Mouse (Mus musculus) C2C12 (cell line): ENCODE results near the gene Ttc26. TPM values are rescaled to one million over a fixed set of nuclear protein-coding genes. Genes with fewer than 3 reads are reported as not detected.
"Not testable (repeated sequence)": the region's sequence is repeated elsewhere in the genome, so short reads cannot be mapped to it uniquely, and the experiment has no call there.

Experiments
- H3K27me3 ChIP-seq: one replicate; pipeline ENCODE4 v1.6.1; 2011; ENCODE audit not compliant: control insufficient read depth, insufficient read depth, insufficient read length
- H3K36me3 ChIP-seq: one replicate; pipeline ENCODE4 v1.6.1; 2011; ENCODE audit not compliant: control insufficient read depth, insufficient read depth
- H3K4me3 ChIP-seq: one replicate; pipeline ENCODE4 v1.5.1; 2011; ENCODE audit warnings: mild to moderate bottlenecking, control low read depth; ENCODE audit not compliant: poor library complexity, insufficient read depth, severe bottlenecking
- H3K79me2 ChIP-seq: one replicate; pipeline ENCODE4 v1.6.1; 2011; ENCODE audit not compliant: control insufficient read depth, insufficient read depth
- H3K79me3 ChIP-seq: one replicate; pipeline ENCODE4 v1.6.1; 2011; ENCODE audit warnings: low read depth, control low read depth
- H3ac ChIP-seq: one replicate; pipeline ENCODE3; 2011; ENCODE audit warnings: low read depth; ENCODE audit not compliant: control insufficient read depth, insufficient read length
- CEBPB ChIP-seq: IDR thresholded peaks from one replicate; pipeline ENCODE4 v1.6.1; 2011; ENCODE audit warnings: low read depth, mild to moderate bottlenecking, control low read depth, moderate library complexity
- CTCF ChIP-seq: IDR thresholded peaks from one replicate; pipeline ENCODE4 v1.5.1; 2011; ENCODE audit not compliant: control insufficient read depth, insufficient read depth, insufficient read length
- FOSL1 ChIP-seq: IDR thresholded peaks from one replicate; pipeline ENCODE4 v1.8.0; 2011; ENCODE audit warnings: mild to moderate bottlenecking, low read length; ENCODE audit not compliant: poor library complexity, insufficient read depth, severe bottlenecking
- MAX ChIP-seq: IDR thresholded peaks from one replicate; pipeline ENCODE4 v1.6.1; 2011; ENCODE audit warnings: mild to moderate bottlenecking, control low read depth
- MYOD1 ChIP-seq: IDR thresholded peaks from one replicate; pipeline ENCODE4 v1.6.1; 2011; ENCODE audit warnings: low read depth; ENCODE audit not compliant: control insufficient read depth, insufficient read length
- MYOG ChIP-seq: IDR thresholded peaks from one replicate; pipeline ENCODE4 v1.6.1; 2011; ENCODE audit not compliant: control insufficient read depth, insufficient read length; ENCODE audit errors: extremely low read depth
- USF1 ChIP-seq: IDR thresholded peaks from one replicate; pipeline ENCODE4 v1.6.1; 2011; ENCODE audit warnings: low read depth, mild to moderate bottlenecking, control low read depth, moderate library complexity
- polyA plus RNA-seq: library from polyadenylated mRNA; unstranded; fragments of >200 nt; fragmentation: generic; extraction: Trizol; gene quantifications from one replicate; pipeline ENCODE4 v1.2.1, GENCODE M21; 2012; ENCODE audit warnings: missing spikeins

The Ttc26 gene
- polyA plus RNA-seq, 1 experiment, result 2.1 TPM

- Histone ChIP-seq H3K79me2 (peaks cover 13% of the 10 kb centered on the region), H3K79me3 (peaks cover 9% of the 10 kb centered on the region), H3K36me3 (no peaks in the 10 kb centered on the region), H3ac (no peak overlapping the region), H3K4me3 (no peak overlapping the region), H3K27me3 (no peaks in the 10 kb centered on the region)
- TF ChIP-seq MYOD1 (no peak), MAX (no peak), CTCF (no peak)
Observed at GRCm38 (mm10) chr6:38357603-38358252, 23.5 kb upstream of the Ttc26 start.

GRCm38 (mm10) chr6:38358253-38359027 is 22.8 kb upstream of the Ttc26 start:
- no peaks in the 10 kb centered on the region for H3K27me3 ChIP-seq
- no peak overlapping the region for H3K4me3 ChIP-seq
- TF ChIP-seq CEBPB (no peak), USF1 (no peak), CTCF (no peak), MYOG (no peak), MYOD1 (no peak), FOSL1 (no peak), MAX (no peak)
- no peaks in the 10 kb centered on the region for H3K36me3 ChIP-seq
- peaks cover 6% of the 10 kb centered on the region for H3K79me2 ChIP-seq
- H3K79me3 ChIP-seq, result peaks cover 2% of the 10 kb centered on the region
- no peak overlapping the region for H3ac ChIP-seq

GRCm38 (mm10) chr6:38359044-38359735 is 22.1 kb upstream of the Ttc26 start:
- not testable (repeated sequence) for H3K36me3 ChIP-seq, H3K79me3 ChIP-seq, H3ac ChIP-seq, H3K27me3 ChIP-seq, H3K79me2 ChIP-seq, H3K4me3 ChIP-seq

GRCm38 (mm10) chr6:38359736-38360499 is 21.4 kb upstream of the Ttc26 start:
- H3K79me3 ChIP-seq, result no peaks in the 10 kb centered on the region
- H3ac ChIP-seq, result no peak overlapping the region
- no peaks in the 10 kb centered on the region for H3K27me3 ChIP-seq
- TF ChIP-seq CTCF (no peak), CEBPB (no peak), MAX (no peak), FOSL1 (no peak), MYOG (no peak), MYOD1 (no peak), USF1 (no peak)
- H3K36me3 ChIP-seq, result no peaks in the 10 kb centered on the region
- no peaks in the 10 kb centered on the region for H3K79me2 ChIP-seq
- no peak overlapping the region for H3K4me3 ChIP-seq

GRCm38 (mm10) chr6:38361065-38361464 is 20.2 kb upstream of the Ttc26 start:
- no peak overlapping the region for H3ac ChIP-seq
- H3K79me3 ChIP-seq, result no peaks in the 10 kb centered on the region
- no peak overlapping the region for H3K4me3 ChIP-seq
- H3K79me2 ChIP-seq, result no peaks in the 10 kb centered on the region
- no peaks in the 10 kb centered on the region for H3K36me3 ChIP-seq
- no peak for TF ChIP-seq USF1
- H3K27me3 ChIP-seq, result no peaks in the 10 kb centered on the region

GRCm38 (mm10) chr6:38361937-38362336 is 19.3 kb upstream of the Ttc26 start:
- Histone ChIP-seq H3K4me3 (no peak overlapping the region), H3K36me3 (no peaks in the 10 kb centered on the region), H3K79me3 (no peaks in the 10 kb centered on the region), H3K79me2 (no peaks in the 10 kb centered on the region), H3K27me3 (no peaks in the 10 kb centered on the region), H3ac (no peak overlapping the region)
- TF ChIP-seq MAX, result no peak
- TF ChIP-seq MYOD1, result no peak
- no peak for TF ChIP-seq CTCF
- TF ChIP-seq FOSL1, result no peak
- TF ChIP-seq USF1, result no peak
- no peak for TF ChIP-seq CEBPB
- TF ChIP-seq MYOG, result no peak
